Mouse (Mus musculus) cerebellum, adult 11 months (tissue): ENCODE results near the gene Ercc6l2.
A peak's percentile ranks its signal among the peaks of the same experiment; 100 is the strongest.

Experiments
- DNase-seq: peaks from one replicate; pipeline ENCODE4 v3.0.0; 2022

The Ercc6l2 gene

DNA sequence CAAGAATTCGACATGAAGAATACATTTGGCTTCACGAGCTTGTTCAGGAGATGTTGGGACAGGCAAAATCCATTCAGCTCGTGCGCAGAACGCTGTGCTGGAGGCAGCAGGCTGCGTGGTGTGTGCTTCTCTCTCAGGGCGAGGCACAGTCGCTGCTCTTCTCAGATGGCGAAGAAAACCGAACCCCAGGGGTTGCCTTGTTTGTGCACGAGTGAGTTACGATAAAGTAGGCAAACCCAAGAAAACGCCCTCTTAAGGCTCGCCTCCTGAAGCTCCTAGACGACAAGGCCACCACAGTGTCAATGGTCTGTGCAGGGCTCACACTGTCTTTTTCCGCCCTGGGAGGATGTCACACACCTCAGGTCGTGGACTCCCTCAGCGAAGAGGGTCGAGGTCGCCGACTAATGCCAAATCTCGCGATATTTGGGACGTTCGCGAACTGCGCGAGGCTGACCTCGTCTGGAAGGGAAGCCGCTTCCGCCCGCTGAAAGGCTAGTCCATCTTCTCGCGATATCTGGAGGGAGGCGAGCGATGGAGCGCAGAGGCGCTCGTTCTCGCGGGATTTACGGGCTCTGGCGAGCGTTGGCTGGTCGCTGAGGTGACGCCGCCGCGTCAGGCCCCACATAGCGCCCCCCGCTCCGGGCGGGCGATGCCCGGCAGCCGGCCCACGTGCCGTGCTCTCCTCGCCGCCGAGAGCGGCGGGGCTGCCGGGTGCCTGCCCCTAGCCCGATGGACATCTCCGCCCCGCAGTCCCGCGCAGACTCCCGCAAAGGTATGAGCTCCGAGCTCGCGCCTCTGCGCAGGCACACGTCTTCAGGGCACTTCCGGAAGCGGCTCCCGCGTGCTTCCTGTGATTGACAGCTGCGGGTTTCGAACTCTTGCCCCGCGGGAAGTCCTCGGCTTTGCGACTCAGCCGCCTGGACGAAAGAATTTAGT lies at the start of gene Ercc6l2:
Gene Ercc6l2, plus strand, starts transcription at position 495 of the 936 bp plus-strand sequence.
- peak; percentile 99 for DNase-seq

DNA sequence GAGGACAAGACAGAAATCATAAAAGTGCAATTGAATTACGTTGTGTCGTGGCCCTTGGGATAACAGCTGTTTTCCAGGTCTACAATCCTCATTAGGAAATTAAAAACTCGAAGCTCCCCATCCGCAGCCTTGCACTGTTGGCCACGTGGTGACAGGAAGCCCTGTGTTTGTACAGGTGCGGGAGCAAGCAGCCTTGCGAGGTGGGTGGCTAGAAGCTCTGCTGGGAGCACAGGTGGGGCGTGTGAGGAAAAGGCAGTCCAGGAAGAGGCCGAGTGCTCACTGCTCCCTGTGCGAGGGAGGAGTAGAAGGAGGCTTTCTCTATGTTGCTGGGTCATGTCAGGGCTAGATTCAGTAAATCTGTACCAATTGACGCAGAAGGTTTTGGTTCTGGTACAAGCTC lies 49.0 kb upstream of the Ercc6l2 start:
- DNase-seq: no peak

DNA sequence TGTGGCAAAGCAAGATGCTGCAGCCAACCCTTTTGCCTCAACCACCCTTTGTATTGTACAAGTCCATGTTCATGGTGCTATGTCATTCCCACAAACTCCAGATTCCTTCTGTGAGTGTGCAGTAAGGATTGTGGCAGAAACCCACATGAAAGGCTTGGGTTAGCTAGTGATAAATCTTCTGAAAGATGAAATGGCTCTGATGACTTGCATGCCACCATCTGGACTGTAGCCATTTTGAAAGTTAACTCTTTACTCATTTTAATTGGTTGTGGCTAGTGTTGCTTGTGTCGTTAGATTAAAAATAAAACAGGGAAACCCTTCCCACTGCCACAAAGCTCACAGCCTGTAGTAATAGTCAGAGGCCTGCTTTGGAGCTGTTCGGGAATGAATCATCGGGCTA lies 44.0 kb upstream of the Ercc6l2 start:
- no peak for DNase-seq

DNA sequence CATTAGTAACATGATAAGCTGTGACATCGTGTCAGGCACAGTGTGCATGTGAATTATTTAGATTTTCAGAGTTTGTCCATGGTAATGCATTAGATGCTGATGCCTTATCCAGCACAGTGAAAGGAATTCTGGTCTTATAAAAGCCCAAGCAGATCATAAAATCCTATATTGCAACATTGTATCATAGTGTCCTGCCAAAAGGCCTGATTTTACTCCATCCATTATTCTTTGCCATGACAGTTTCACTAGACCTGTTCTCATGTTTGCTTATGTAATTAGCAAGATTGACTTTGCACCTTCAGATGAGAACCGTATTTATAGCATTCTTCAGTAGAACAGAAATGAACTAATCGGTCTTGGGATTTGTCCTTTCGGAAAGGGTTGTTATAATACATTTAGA lies 36.1 kb upstream of the Ercc6l2 start:
- DNase-seq: no peak

DNA sequence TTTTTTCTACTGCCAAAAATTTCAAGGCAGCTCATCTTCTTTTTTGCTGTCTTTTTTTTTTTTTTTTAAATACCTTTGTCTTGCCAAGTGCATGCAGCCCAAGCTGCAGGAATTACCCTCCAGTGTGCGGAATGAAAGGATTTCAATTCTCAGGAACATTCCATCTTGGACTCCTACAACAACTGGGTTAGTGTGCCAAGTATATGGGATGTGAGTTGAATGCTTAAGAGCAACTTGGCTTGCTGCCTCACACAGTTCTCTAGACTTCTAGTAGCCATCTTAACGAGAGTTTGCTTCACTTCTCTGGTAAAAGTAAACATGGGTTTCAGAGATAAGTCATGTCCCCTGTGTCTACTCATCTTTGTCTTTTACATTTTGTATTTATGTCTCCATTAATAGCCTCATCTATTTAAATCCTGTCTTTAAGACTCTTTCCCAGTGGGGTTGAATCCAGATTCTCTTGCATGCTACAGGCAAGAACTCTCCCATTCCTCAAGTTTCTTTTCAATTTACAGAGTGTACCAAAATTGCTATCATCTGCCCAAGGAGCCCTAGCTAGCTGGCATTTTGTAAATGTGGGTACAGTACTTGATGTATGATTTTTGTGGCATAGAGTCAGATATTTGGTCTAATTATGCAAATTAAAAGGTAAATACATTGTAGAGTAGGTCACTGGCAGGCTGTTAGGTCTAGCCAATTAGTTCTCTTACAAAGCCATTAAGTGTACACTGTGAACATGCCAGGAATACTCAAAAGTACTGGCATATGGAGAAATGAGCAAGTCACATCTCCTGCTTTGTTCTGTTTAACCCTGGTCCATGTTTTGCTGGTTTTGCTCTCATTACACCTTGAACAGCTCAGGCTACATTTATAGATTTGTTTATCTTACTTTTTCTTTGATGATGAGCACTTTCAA lies 35.4 kb upstream of the Ercc6l2 start:
- DNase-seq: peak; percentile 6

DNA sequence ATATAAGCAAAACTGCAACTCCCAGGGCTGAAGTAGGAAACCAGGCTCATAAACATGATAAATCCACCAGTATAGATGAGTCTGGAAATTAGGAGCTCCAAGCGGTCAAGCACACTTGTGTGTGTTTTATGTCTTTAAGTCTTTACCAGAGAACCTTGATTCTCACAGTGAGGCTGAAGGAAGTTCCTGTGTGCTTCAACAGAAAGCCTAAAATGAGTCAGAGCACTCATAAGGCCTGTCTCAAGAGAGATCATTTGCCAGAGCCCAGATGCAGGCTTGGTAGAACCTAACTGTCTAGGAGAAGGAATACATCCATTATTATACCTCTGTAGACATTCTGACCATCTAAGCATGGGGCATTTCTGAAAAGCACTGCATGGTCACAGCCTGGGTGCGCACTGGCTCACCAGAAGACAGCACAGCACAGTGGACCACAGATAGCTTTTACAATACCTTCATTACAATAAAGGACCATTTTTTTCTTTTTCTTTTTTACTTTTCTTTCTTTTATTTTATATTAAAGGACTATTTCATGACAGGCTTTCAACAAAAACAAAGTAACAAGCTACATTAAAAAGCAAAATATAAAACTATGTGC lies 22.7 kb upstream of the Ercc6l2 start:
- DNase-seq: no peak

DNA sequence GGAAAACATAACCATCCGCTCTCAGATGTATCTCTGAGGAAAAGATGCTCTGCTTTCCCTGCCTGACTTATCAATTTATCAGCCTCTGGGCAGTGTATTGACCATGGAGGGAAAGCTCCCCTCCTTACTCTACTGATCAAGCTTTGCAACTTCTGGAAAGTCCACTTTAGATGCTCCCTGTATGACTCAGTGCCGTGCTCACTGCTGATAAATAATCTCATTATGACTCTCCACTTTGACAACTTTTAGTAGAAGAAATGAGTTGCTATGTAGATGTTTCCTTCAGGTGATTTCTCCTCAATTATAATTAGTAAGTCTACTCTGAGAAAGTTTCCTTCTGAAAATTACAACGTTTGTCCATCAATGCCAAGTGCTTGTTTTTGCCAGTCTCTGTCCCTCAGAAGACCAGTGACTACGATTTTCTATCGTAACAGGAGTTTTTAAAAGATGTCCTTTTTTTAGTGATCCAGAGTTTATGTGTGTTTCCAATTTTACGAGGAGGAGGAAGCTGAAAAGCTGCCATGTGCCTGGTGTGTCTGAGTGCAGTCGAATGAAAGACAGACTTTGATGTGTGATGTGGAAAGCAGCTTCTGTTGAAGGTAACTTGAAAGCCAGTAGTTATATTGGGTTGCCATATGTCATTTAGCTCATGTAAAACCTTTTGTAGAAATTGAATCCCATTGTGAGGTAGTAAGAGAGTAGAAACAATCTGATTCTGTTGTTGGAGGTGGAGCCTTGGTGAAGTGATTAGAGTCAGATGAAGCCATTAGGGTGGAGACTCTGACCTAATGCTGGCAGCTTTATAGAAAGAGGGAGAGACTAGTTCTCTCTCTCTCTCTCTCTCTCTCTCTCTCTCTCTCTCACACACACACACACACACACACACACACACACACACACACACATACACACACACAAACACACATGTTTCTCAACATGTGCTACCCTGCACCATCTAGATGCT lies 21.4 kb upstream of the Ercc6l2 start:
- no peak for DNase-seq

DNA sequence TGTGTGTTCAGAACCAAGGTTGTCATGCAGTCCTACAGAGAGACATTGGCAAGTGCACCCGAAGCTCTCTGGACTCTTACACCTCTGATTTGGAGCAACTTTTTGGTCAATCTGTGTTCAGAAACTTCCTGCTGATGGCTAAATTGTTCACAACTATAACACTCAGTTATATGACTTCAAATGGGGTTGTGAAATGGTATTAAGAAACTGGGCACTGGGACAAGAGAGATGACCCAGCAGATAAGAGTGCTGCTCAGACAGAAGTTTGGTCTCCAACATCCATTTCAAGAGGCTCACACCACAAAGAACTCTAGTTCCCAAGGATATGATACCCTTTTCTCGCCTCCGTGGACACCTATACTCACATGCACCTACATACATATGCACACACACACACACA lies 16.4 kb upstream of the Ercc6l2 start:
- DNase-seq: no peak

DNA sequence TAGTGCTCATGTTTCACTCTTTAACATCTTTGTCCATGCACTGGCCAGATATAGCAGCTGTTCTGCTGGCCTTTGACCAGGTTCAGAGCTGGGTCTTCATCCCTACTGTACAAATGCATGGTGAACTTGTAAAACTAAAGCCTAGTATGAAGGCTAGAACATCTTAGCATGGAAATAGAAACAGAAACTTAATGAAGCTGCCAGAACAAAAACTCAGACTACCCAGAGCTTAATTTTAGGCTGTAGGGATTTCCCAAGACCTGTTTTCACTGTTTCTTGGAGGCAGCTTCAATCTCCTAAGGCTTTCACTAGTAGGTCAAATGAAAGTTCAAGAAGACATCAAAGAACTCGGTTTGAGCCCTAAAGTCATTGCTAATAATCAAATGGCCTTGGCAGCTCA lies 15.1 kb upstream of the Ercc6l2 start:
- DNase-seq: no peak

DNA sequence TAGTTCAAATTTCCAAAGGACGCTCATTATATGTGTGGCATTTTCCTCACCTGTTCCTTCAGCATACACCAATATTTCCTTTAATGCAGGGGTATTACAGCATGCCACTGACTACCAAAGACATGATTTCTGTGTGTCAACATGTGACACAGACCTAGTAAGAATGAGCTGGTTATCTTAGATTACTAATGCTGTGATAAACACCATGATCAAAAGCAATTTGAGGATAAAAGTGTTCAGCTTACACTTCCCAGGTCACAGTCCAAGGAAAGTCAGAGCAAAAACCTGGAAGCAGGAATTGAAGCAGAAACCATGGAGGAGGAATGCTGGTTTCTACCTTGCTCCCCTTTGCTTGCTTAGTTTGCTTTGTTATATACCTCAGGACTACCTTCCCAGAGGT lies 13.8 kb upstream of the Ercc6l2 start:
- DNase-seq: no peak

DNA sequence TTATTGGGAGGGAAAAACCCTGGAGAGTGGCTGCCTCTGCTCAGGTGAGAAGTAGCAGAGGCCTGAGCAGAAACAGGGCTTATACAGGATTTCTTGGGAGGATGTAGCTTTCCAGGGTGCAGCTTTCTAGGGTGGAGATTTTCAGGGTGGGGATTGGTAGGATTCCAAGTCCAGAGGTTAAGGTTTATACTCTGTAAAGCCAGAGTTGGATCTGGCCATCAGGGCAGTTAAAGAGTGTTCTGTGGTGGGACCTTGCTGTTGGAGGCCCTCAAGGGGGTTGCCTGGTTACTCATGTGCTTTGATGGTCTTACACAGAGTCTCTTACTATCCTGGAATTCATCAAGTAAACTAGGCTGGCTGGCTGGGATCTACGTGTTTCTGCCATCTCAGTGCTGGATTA lies 7.8 kb upstream of the Ercc6l2 start:
- DNase-seq: no peak

DNA sequence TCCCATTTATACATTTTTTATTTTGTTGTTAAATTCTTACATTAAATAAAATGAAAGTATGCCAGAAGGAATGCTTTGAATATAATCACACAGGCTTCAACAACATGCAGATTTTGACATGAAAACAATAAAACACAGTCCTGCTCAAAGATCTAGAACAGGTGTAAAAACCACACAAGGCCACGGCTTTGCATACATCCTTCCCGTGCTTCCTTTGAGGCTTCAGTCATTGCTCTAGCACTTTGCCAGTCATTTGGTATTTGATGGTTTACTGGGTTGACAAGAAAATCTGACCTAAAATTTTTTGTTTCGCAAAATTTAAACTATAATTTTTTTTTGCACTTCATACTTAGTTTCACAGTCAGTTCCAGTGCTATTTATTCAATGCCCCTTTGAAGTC lies 7.1 kb upstream of the Ercc6l2 start:
- no peak for DNase-seq

DNA sequence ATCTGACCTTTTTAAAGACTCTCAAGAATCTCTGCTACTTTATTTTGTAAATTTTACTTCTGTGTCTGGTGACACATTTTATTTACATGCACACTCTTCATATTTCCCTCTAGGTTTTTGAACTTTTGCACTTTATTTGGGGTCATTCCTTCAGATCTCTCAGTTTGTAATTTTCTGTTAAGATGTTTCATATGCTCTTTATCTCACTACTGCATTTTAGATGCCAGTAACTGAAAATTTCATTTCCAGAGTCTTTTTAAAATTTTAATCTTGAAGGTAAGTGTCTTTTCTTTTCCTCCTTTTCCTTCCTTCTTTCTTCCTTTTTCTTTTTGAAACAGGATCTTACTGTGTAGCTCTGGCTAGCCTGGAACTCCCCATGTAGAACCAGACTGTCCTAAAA lies 3.6 kb upstream of the Ercc6l2 start:
- DNase-seq: no peak

DNA sequence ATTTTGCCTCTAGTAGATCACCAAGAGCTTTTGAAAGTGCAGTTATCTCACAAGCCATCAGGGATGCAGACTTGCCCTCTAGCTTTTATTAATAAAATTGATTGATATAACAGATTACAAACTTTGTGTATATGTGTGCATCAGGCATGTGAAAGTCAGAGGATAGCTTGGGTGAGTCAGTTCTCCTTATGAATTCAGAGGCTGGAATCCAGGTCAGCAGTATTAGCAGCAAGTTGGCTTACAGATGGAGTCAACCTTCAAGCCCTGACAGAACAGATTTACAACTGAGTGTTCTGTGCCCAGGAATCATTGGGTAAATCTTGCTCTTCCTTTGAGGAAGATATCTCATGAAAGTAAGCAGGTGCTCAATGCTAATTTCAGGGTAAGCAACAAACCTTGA lies 891 bp downstream of the Ercc6l2 start:
- no peak for DNase-seq

DNA sequence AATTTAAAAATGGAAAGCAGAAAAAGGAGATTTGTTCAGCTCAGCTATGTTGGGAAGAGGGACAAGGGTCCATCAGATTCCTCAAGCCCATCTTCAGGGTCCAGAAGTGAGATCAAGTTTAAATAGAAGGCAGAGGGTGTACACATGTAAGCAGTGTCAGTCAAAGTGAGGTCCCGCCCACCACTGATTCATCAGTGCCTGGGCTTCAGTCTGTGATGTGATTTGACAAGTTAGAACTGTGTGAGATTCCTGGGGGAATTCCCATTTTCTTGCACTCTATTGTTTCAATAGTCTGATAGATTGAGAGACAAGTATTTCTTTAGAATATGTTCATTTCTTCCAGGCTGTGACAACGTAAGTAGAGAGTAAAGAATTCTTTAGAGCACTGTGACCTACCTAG lies 30.7 kb downstream of the Ercc6l2 start:
- DNase-seq: no peak

DNA sequence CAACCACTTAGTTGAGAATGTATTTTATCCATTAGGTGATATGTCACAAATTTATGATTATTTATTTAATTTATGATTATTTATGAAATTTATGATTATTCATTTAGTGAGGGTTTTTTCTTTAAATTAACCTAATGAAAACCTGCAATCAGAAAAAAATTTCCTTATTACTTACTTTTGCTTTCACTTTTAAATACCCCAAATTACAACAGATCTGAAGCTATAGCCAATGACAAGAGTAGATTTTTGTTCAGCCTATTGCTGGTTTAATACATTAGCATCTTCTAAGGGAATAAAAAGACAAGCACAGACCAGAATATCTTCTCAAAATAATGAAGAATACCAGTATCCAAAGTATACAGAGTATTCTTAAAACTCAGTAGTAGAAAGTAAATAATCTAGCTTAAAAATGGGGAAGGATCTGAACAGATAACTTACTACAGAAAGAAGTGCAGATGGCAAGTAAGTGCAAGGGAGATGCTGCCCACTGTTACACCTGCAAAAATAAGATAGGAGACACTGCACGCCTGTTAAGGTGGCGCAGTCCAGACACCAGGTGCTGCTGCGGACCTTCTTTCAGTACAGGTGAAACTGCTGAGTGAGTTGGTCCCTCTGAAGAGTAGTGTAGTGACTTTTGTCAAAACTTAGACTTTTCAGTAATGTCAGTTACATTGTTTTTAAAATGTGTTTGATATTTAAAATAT lies 35.4 kb downstream of the Ercc6l2 start:
- DNase-seq: no peak

DNA sequence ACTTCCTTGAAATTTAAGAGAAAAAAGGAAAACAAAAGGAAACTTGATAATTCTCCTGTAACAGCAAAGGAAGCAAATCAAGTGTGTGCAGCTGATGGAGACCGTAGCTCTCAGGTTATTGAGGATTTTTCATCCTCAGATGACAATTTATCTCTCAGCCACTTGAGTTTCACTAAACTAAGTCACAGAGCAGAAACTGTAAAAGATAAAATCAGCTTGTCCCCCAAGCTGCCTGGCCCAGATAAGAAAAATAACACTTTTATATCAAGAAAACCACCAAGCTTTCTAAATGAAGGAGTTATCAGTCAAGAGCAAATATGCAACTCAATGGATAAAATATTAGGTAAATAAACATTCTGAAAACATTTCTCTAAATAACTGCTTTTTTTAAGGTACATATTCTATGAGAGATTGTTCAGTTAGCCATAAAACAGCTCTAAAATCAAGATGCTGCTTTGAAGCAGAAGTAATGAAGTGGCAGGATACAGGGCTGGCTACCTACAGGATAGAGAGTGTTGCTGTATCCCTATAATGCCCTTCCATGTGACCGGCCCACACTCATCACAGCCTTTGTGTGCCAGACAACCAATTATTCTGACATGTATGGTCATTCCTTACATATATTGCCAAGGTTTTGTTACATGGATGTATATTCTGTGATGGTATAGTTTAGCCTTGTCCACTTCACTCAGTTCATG lies 57.7 kb downstream of the Ercc6l2 start:
- DNase-seq: no peak

DNA sequence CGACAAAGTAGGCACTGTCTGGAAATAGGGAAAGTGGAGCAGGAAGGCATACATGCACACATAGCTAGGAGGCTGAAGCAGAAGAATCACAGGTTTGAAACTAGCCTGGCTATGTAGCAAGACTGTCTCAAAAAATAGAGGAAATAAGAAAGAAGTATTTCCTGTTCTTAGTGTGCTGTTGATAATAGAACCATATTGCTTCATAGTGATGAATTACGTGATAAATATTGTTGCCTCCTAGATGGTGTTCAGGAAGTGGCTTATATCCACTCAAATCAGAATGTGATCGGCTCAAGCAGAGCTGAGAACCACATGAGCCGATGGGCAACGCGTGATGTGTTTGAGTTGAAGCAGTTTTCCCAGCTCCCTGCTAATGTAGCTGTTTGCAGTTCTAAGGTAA lies 62.1 kb downstream of the Ercc6l2 start:
- no peak for DNase-seq

DNA sequence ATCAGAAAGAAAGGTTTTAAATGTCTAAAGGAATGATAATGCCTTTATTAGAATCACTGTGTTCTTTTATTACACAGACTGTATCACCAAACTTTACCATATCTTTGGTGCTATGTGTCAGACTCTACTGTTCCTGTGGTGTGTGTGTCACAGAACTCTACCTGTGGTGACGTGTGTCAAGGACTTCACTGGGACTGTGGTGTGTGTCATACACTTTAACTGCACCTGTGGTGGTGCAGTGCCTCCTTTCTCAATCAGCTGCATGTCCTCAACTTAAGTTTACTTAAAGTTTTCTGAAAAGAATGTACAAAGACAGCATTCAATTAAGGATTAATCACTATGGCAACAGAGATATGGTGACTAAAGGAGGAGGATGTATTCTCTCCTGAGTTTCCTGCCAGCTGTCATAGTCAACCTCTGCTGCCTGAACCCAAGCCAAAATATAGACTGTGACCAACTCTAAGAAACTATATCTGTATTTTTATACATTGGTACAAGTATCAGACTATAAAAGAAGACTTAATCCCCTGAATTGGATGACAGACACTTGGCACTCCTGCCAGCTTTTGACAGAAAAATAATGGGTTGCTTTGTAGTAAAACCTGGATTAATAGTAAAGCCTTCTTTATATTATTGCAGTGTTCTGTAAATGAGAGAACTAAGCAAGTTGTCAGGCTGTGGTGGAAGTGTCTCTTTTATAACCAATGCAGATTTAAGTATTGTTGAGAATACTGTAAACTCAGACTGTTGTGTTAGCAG lies 64.2 kb downstream of the Ercc6l2 start:
- no peak for DNase-seq

DNA sequence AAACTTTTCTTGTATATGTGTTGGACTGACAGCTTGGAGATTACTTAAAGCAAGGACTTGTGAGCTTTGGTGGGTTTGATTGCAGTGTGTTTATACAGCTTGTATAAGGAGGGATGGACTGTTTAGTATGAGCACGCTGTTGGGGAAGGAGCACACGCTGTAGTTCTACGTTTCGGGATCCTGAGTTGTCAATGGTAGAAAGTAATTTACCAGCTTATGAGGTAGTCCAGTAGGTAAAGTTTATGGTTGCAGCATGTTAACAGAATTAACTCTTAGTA lies 64.8 kb downstream of the Ercc6l2 start:
- DNase-seq: no peak
